Mouse (Mus musculus) heart, adult 8-10 months (tissue): ENCODE data around the gene Nom1. TPM values are rescaled to one million over a fixed set of nuclear protein-coding genes. Genes with fewer than 3 reads are reported as not detected.

Experiments
- total RNA-seq, 4 experiments: library from RNA; stranded (reverse); gene quantifications; 2 replicates each; pipeline ENCODE4 v1.2.4; 2022

The Nom1 gene
- total RNA-seq, 4 experiments from 2014 or later: 13.4 to 20.9 (median 16.2) TPM

Other genes starting within 250 kb of the Nom1 start
- gene Rnf32, start 238.7 kb upstream of the Nom1 start, total RNA-seq: 1 to 10 TPM in 1 of 4 experiments, under 1 TPM in 3; 0.17 to 1.2 (median 0.61) TPM
- gene Lmbr1, start 56.3 kb upstream of the Nom1 start, total RNA-seq: 10 to 100 TPM; 10.7 to 18.2 (median 12.4) TPM
- not detected for gene Mnx1, start 43.8 kb downstream of the Nom1 start, total RNA-seq
- 10 to 100 TPM; 35.2 to 42.7 (median 39.9) TPM for gene Ube3c, start 134.6 kb downstream of the Nom1 start, total RNA-seq